Mouse (Mus musculus) large intestine, adult 2 months (tissue): Measurements from ENCODE around the gene Ikzf1. TPM values are rescaled to one million over a fixed set of nuclear protein-coding genes. Genes with fewer than 3 reads are reported as not detected.

Experiments
- DNase-seq: peaks from one replicate; pipeline ENCODE4 v3.0.0-alpha.2; 2012; ENCODE audit warnings: low read depth, low spot score
- WGBS: fragments of 180-500 bp; shearing (Covaris S2); methylation state at CpG from one replicate; pipeline ENCODE4 v1.1.7; 2018; 5-methylcytosine and 5-hydroxymethylcytosine counted together
- polyA plus RNA-seq: library from polyadenylated mRNA; depleted of rRNA; stranded (reverse); fragments of >200 nt; gene quantifications from 2 replicates; pipeline ENCODE4 v1.2.3, GENCODE M21; 2012; rRNA removed

Gene Ikzf1
- polyA plus RNA-seq, result 8.2 and 16.0 TPM in 2 replicates

GRCm38 (mm10) chr11:11684930-11685852 lies at the start of gene Ikzf1:
TSS of gene Ikzf1 (plus strand) at chr11:11685003.
- DNase-seq, result no peak
- 3% methylated on average over 99 of the region's 100 CpGs for WGBS

- DNase-seq, result no peak
Observed at GRCm38 (mm10) chr11:11644303-11644702, 40.5 kb upstream of the Ikzf1 start.

- WGBS, result 75% methylated on average over 3 of the region's 3 CpGs
- DNase-seq, result no peak
Observed at GRCm38 (mm10) chr11:11656388-11656787, 28.4 kb upstream of the Ikzf1 start.

GRCm38 (mm10) chr11:11656995-11657530 lies 27.7 kb upstream of the Ikzf1 start:
- DNase-seq, result no peak
- 49% methylated on average over 5 of the region's 5 CpGs for WGBS

GRCm38 (mm10) chr11:11657634-11658033 lies 27.2 kb upstream of the Ikzf1 start:
- WGBS, result 78% methylated on average over 4 of the region's 4 CpGs
- DNase-seq, result no peak

GRCm38 (mm10) chr11:11658834-11659233 lies 26.0 kb upstream of the Ikzf1 start:
- 73% methylated on average over 4 of the region's 4 CpGs for WGBS
- no peak for DNase-seq

GRCm38 (mm10) chr11:11660651-11661050 lies 24.2 kb upstream of the Ikzf1 start:
- 64% methylated on average over 4 of the region's 4 CpGs for WGBS

GRCm38 (mm10) chr11:11667254-11667921 lies 17.4 kb upstream of the Ikzf1 start:
- no peak for DNase-seq
- WGBS, result 68% methylated on average over 4 of the region's 4 CpGs

More at GRCm38 (mm10) chr11:11660651-11661050, 24.2 kb upstream of the Ikzf1 start:
- no peak for DNase-seq

GRCm38 (mm10) chr11:11667922-11668290 lies 16.9 kb upstream of the Ikzf1 start:
- 76% methylated on average over 3 of the region's 3 CpGs for WGBS
- no peak for DNase-seq

- DNase-seq, result no peak
- WGBS, result 66% methylated on average over 4 of the region's 4 CpGs
Observed at GRCm38 (mm10) chr11:11672974-11673373, 11.8 kb upstream of the Ikzf1 start.

- no peak for DNase-seq
Observed at GRCm38 (mm10) chr11:11675063-11675462, 9.7 kb upstream of the Ikzf1 start.

GRCm38 (mm10) chr11:11676068-11676741 lies 8.6 kb upstream of the Ikzf1 start:
- WGBS, result 78% methylated on average over 9 of the region's 9 CpGs
- no peak for DNase-seq

- DNase-seq, result no peak
- WGBS, result 85% methylated on average over 7 of the region's 7 CpGs
Observed at GRCm38 (mm10) chr11:11677165-11677564, 7.6 kb upstream of the Ikzf1 start.

GRCm38 (mm10) chr11:11678972-11679371 lies 5.8 kb upstream of the Ikzf1 start:
- DNase-seq, result no peak
- 45% methylated on average over 6 of the region's 6 CpGs for WGBS

- no peak for DNase-seq
- 62% methylated on average over 9 of the region's 9 CpGs for WGBS
Observed at GRCm38 (mm10) chr11:11684056-11684929, 510 bp upstream of the Ikzf1 start.

- WGBS, result under 1% methylated on average over 66 of the region's 66 CpGs
- DNase-seq, result no peak
Observed at GRCm38 (mm10) chr11:11685853-11686395, 1.1 kb downstream of the Ikzf1 start.

- 9% methylated on average over 16 of the region's 16 CpGs for WGBS
- no peak for DNase-seq
Observed at GRCm38 (mm10) chr11:11686569-11687051, 1.8 kb downstream of the Ikzf1 start.

- no peak for DNase-seq
- WGBS, result 81% methylated on average over 8 of the region's 8 CpGs
Observed at GRCm38 (mm10) chr11:11687551-11688185, 2.9 kb downstream of the Ikzf1 start.
